Mouse (Mus musculus): ENCODE results near the gene Arl2. TPM values are rescaled to one million over a fixed set of nuclear protein-coding genes. Genes with fewer than 3 reads are reported as not detected.

Gene Arl2
- polyA plus RNA-seq, 1 experiment from 2014 or later: 71.5 TPM

DNA sequence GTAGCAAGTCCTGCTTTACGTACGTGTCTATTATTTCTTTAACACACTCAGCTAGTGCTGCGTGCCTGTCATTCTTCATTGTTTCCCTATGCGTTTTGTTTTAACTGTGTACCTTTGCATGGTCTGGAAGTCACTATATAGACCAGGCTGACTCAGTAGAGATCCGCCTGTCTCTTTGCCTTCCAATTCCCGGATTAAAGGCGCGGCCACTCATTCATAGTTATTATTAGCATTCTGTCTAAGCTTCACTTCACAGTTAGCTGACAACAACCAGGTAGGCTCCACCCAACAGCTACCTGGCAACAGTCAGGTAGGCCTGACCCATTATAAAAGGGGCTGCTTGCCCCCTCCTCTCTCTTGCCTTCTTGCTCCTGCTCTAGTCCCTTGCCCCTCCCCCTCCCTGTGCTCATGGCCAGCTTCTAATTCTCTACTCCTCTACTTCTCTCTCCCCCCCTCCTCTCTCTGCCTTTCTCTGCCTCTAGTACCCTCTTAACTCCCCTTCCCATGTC is 22.6 kb downstream of the Arl2 start:
- 0 out of 2 replicates have a peak, but pooled peaks have one; percentile 1 for ATAC-seq
- peak overlapping the region; percentile 78; the same call in 1 of the 2 replicates for H3K9ac ChIP-seq (ENCODE audit: low read depth, low read length)
- no peaks in the 10 kb centered on the region for H3K9me3 ChIP-seq (ENCODE audit: control insufficient read depth)
- H3K4me3 ChIP-seq (ENCODE audit: low read depth, low read length): peak overlapping the region; percentile 73
- WGBS: under 1% methylated on average over 8 of the region's 8 CpGs
- H3K27ac ChIP-seq (ENCODE audit: low read depth, low read length): peak overlapping the region; percentile 91
- H3K4me2 ChIP-seq (replicated peaks; ENCODE audit: low read depth): peak overlapping the region; percentile 98
- H3K4me1 ChIP-seq (replicated peaks; ENCODE audit: control insufficient read depth, insufficient read depth, low read length): no peaks in the 10 kb centered on the region; the same call in 1 of the 2 replicates
- peaks cover 27% of the 10 kb centered on the region for H3K36me3 ChIP-seq (ENCODE audit: control insufficient read depth, insufficient read depth)
- no peaks in the 10 kb centered on the region for H3K27me3 ChIP-seq (replicated peaks; ENCODE audit: control insufficient read depth, insufficient read depth, low read length)
- no peak for TF ChIP-seq CTCF (IDR thresholded peaks at IDR 0.05; ENCODE audit: low read depth)

DNA sequence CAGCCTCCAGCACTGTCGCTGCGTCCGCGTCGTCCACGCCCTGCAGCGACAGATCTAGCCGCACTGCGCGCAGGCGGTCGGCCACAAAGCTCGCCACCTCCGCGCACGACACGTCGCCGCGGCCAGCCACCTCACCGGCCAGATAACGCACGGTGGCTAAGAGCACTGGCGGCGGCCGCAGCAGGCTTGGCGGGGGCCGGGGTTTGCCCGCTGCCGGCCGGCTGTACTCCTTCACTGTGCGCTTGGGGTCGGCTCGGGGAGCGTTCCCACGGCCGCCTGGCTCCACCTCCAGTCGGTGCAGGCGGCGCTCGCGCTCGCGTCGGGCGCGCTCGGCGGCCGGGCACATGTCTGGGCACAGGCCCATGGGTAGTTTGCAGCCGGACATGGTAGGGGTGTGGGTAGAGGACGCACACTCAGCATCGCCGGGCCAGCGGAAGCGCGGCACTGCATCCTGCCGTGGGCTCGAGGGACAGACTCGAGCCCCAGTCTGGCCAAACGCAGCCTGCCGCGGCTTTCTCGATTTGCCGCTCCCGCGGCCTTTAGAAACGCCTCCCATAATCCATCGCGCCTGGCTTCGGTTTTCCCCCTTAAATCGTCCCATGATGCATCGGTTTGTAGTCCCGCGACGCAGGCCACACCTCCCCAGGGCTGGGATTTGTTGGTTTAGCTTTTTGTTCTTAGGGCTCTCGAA is 23.2 kb downstream of the Arl2 start, which contains the start of gene Sac3d1:
Gene Sac3d1 (minus strand): TSS at position 665 of the 691 bp plus-strand sequence.
- ATAC-seq: peak; percentile 81
- Histone ChIP-seq H3K27ac (ENCODE audit: low read depth, low read length) (peak within 1 kb of the TSS; percentile 91), H3K36me3 (ENCODE audit: control insufficient read depth, insufficient read depth) (peaks cover 30% of the 10 kb centered on the region), H3K4me1 (replicated peaks; ENCODE audit: control insufficient read depth, insufficient read depth, low read length) (no peaks in the 10 kb centered on the region; the same call in 1 of the 2 replicates), H3K9ac (ENCODE audit: low read depth, low read length) (peak within 1 kb of the TSS; percentile 78), H3K4me2 (replicated peaks; ENCODE audit: low read depth) (peak within 1 kb of the TSS; percentile 98), H3K27me3 (replicated peaks; ENCODE audit: control insufficient read depth, insufficient read depth, low read length) (no peaks in the 10 kb centered on the region), H3K9me3 (ENCODE audit: control insufficient read depth) (no peaks in the 10 kb centered on the region), H3K4me3 (ENCODE audit: low read depth, low read length) (peak within 1 kb of the TSS; percentile 73)
- WGBS: under 1% methylated on average over 74 of the region's 77 CpGs
- TF ChIP-seq CTCF (IDR thresholded peaks at IDR 0.05; ENCODE audit: low read depth): no peak; the same call in none of the 2 replicates

DNA sequence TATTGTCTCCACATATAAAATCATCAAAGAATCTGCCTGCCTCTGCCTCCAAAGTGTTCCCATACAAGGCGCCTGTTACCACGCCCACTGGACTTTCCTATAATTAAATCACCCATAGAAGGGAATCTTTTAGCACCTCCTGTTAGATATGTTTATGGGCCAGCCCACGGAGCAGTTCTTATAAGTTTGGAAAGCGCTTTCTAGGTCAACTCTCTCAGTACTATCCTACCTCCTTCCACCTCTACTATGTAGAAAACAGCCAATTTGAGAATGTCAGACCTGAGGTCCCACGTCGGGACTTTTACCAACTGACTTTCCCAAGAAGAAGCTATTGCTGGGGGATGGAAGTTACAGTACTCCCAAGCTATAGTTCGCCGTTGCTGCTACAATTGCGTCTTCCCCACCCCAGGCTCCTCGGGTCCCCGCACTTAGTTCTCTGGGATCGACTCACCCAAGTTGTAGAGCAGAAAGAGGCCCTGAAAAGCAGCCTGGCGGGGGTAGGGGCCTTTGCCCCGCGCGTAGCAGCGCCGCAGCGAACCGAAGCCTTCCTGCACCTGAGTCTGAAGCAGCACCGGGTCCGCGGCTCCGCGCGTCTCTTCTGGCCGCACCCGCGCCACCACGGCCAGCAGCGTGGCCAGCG is 23.9 kb downstream of the Arl2 start:
- 3% methylated on average over 32 of the region's 32 CpGs for WGBS
- Histone ChIP-seq H3K36me3 (ENCODE audit: control insufficient read depth, insufficient read depth) (peaks cover 37% of the 10 kb centered on the region), H3K4me2 (replicated peaks; ENCODE audit: low read depth) (peak overlapping the region; percentile 98), H3K4me1 (replicated peaks; ENCODE audit: control insufficient read depth, insufficient read depth, low read length) (no peaks in the 10 kb centered on the region; the same call in 1 of the 2 replicates), H3K9me3 (ENCODE audit: control insufficient read depth) (no peaks in the 10 kb centered on the region), H3K27me3 (replicated peaks; ENCODE audit: control insufficient read depth, insufficient read depth, low read length) (no peaks in the 10 kb centered on the region), H3K4me3 (ENCODE audit: low read depth, low read length) (peak overlapping the region; percentile 73), H3K9ac (ENCODE audit: low read depth, low read length) (peak overlapping the region; percentile 78), H3K27ac (ENCODE audit: low read depth, low read length) (peak overlapping the region; percentile 91)
- no peak for TF ChIP-seq CTCF (IDR thresholded peaks at IDR 0.05; ENCODE audit: low read depth)
- ATAC-seq: no peak

DNA sequence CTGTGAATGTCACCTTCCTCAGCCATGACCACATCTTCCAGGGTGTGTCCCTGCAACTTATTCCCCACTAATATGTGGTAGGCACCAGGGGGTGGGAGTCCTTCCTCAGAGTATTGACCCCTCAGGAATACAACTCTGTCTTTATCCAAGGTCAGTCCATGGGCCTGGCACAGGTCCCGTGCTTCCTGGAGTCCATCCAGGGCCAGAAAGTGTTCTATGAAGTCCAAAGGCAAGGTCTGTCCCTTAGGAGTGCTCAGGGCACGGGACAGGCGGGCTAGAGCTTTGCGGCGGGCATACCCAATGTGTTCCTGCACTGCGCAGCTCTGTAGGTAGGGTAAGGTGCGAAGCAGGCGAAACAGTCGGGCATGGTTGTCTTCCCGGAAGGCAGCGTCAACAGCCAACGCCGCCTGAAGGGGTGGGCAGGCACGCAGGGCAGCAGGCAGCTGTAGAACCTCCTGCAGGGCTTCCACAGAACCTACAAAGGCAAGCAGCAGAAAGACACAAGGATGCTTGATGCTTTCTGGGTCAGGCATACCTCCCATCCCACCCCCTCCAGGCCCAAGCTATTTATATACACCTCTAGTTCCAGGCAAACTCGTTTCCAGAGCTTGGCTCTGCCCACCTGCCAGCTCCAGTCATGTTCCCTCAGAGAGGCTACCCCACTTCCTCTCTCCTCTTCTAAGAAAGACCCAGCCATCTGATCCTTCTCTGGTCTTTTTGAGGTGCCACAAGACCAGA is 25.1 kb downstream of the Arl2 start:
- WGBS: 87% methylated on average over 15 of the region's 15 CpGs
- H3K4me1 ChIP-seq (replicated peaks; ENCODE audit: control insufficient read depth, insufficient read depth, low read length): no peaks in the 10 kb centered on the region; the same call in 1 of the 2 replicates
- no peak overlapping the region for H3K9ac ChIP-seq (ENCODE audit: low read depth, low read length)
- no peak overlapping the region for H3K4me3 ChIP-seq (ENCODE audit: low read depth, low read length)
- no peaks in the 10 kb centered on the region for H3K9me3 ChIP-seq (ENCODE audit: control insufficient read depth)
- TF ChIP-seq CTCF (IDR thresholded peaks at IDR 0.05; ENCODE audit: low read depth): no peak
- H3K4me2 ChIP-seq (replicated peaks; ENCODE audit: low read depth): no peak overlapping the region; the same call in 1 of the 2 replicates
- H3K36me3 ChIP-seq (ENCODE audit: control insufficient read depth, insufficient read depth): peaks cover 41% of the 10 kb centered on the region
- H3K27ac ChIP-seq (ENCODE audit: low read depth, low read length): no peak overlapping the region
- no peaks in the 10 kb centered on the region for H3K27me3 ChIP-seq (replicated peaks; ENCODE audit: control insufficient read depth, insufficient read depth, low read length)
- no peak for ATAC-seq

DNA sequence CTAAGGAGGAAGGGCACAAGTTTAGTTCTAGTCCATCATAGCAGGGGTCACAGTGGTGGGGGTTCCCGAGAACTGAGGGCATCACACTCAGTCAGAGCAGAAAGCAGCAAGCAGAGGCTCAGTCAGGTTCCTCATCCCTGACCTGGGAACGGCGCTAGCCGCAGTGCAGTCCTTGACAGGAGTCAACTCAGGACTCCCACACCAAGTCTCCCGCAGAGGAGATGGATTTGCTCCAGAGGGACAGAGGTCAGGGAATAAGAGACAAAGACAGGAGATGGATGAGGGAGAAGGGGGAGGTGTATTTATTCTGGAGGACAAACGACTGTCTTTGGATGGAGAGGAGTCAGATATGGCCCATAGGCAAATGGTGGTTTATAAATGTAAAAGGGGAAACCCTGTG is 28.2 kb downstream of the Arl2 start:
- no peak overlapping the region for H3K9ac ChIP-seq (ENCODE audit: low read depth, low read length)
- H3K4me1 ChIP-seq (replicated peaks; ENCODE audit: control insufficient read depth, insufficient read depth, low read length): no peaks in the 10 kb centered on the region; the same call in 1 of the 2 replicates
- H3K27me3 ChIP-seq (replicated peaks; ENCODE audit: control insufficient read depth, insufficient read depth, low read length): no peaks in the 10 kb centered on the region
- H3K36me3 ChIP-seq (ENCODE audit: control insufficient read depth, insufficient read depth): peaks cover 45% of the 10 kb centered on the region
- ATAC-seq: no peak
- 51% methylated on average over 6 of the region's 6 CpGs for WGBS
- no peak overlapping the region for H3K4me3 ChIP-seq (ENCODE audit: low read depth, low read length)
- no peak overlapping the region for H3K27ac ChIP-seq (ENCODE audit: low read depth, low read length)
- no peaks in the 10 kb centered on the region for H3K9me3 ChIP-seq (ENCODE audit: control insufficient read depth)
- no peak overlapping the region for H3K4me2 ChIP-seq (replicated peaks; ENCODE audit: low read depth)
- TF ChIP-seq CTCF (IDR thresholded peaks at IDR 0.05; ENCODE audit: low read depth): no peak
